ENCODE assay signal across 8 mouse cellular contexts in genomic region chr3:32365546-32366245, GRCm38 (mm10). TPM values are rescaled to one million over a fixed set of nuclear protein-coding genes. Genes with fewer than 3 reads are reported as not detected.
DNase-seq lines count a peak whose midpoint lies in the region; ATAC-seq lines count a peak whose summit lies in the region.

Gene Zmat3 (minus strand): TSS chr3:32366014.

- no peaks in the 10 kb centered on the region for H3K27me3 ChIP-seq in heart, embryonic 14.5 days (ENCODE audit: control insufficient read depth, insufficient read depth, low read length)
- peaks cover 32% of the 10 kb centered on the region for H3K27me3 ChIP-seq in liver, embryonic 13.5 days
- H3K27me3 ChIP-seq in stomach, embryonic 14.5 days (ENCODE audit: control insufficient read depth, insufficient read depth, low read length) = no peaks in the 10 kb centered on the region

- no peaks in the 10 kb centered on the region for H3K36me3 ChIP-seq in heart, embryonic 14.5 days (ENCODE audit: control insufficient read depth, insufficient read depth, low read length)
- no peaks in the 10 kb centered on the region for H3K36me3 ChIP-seq in liver, embryonic 13.5 days
- no peaks in the 10 kb centered on the region for H3K36me3 ChIP-seq in stomach, embryonic 14.5 days (ENCODE audit: control insufficient read depth, insufficient read depth, low read length)

- H3K4me3 ChIP-seq in brown adipose tissue, adult 24 weeks (ENCODE audit: insufficient read depth, low read depth, low read length) = peak within 1 kb of the TSS; percentile 91
- H3K4me3 ChIP-seq in heart, embryonic 14.5 days (ENCODE audit: control insufficient read depth in 1 of 2, insufficient read depth in 1 of 2, low read depth in 1 of 2, low read length in 2 of 2) = peak within 1 kb of the TSS; percentile 77 to 92
- H3K4me3 ChIP-seq in liver, embryonic 13.5 days (replicated peaks) = peak within 1 kb of the TSS; percentile 76
- peak within 1 kb of the TSS; percentile 87 for H3K4me3 ChIP-seq in stomach, embryonic 14.5 days (ENCODE audit: low read depth, low read length)

- no peaks in the 10 kb centered on the region for H3K9me3 ChIP-seq in heart, embryonic 14.5 days (ENCODE audit: control insufficient read depth, low read length)
- H3K9me3 ChIP-seq in liver, embryonic 13.5 days (replicated peaks) = no peaks in the 10 kb centered on the region
- H3K9me3 ChIP-seq in stomach, embryonic 14.5 days (ENCODE audit: control insufficient read depth, low read depth, low read length) = no peaks in the 10 kb centered on the region

- no peak within 1 kb of the TSS for H3K27ac ChIP-seq in brown adipose tissue, adult 24 weeks (replicated peaks; ENCODE audit: low read depth, low read length)
- peak within 1 kb of the TSS; percentile 36 to 74 for H3K27ac ChIP-seq in heart, embryonic 14.5 days (replicated peaks in 1 of 2; ENCODE audit: control insufficient read depth in 1 of 2, insufficient read depth in 1 of 2, low read depth in 2 of 2, low read length in 2 of 2)
- H3K27ac ChIP-seq in liver, embryonic 13.5 days = no peak within 1 kb of the TSS
- H3K27ac ChIP-seq in stomach, embryonic 14.5 days (ENCODE audit: low read length) = peak within 1 kb of the TSS; percentile 77

- peak; percentile 88 for DNase-seq in CD4-positive helper T cell, adult 2 months (ENCODE audit: low read depth, low spot score)
- DNase-seq in kidney, postnatal 14 days = peak; percentile 90
- peak; percentile 72 for DNase-seq in liver, embryonic 13.5 days
- DNase-seq in natural killer cell, adult 2 months (ENCODE audit: low spot score in 2 of 2) = peak; percentile 54 to 64

- ATAC-seq in erythroid progenitor cell, adult 5-6 weeks (replicated peaks; ENCODE audit: low FRiP score, poor library complexity, severe bottlenecking) = peak; percentile 79
- peak; percentile 58; the same call in 1 of the 2 replicates for ATAC-seq in heart, embryonic 14.5 days (ENCODE audit: insufficient number of reproducible peaks, insufficient read depth, low FRiP score, low read depth)
- ATAC-seq in liver, embryonic 13.5 days (ENCODE audit: low read depth) = peak; percentile 77
- ATAC-seq in stomach, embryonic 14.5 days (ENCODE audit: insufficient number of reproducible peaks, insufficient read depth, low FRiP score, low read depth) = peak; percentile 78; the same call in 1 of the 2 replicates

- H3K4me2 ChIP-seq in heart, embryonic 14.5 days (ENCODE audit: low read length) = peak within 1 kb of the TSS; percentile 87
- H3K4me2 ChIP-seq in liver, embryonic 13.5 days = peak within 1 kb of the TSS; percentile 88
- H3K4me2 ChIP-seq in stomach, embryonic 14.5 days (replicated peaks; ENCODE audit: low read depth, low read length) = peak within 1 kb of the TSS; percentile 88

- no peaks in the 10 kb centered on the region for H3K4me1 ChIP-seq in brown adipose tissue, adult 24 weeks (ENCODE audit: control insufficient read depth, insufficient read depth, insufficient read length, low read length)
- peaks cover 7 to 13% of the 10 kb centered on the region in 2 experiments for H3K4me1 ChIP-seq in heart, embryonic 14.5 days (ENCODE audit: control insufficient read depth in 2 of 2, insufficient read depth in 2 of 2, low read length in 2 of 2)
- H3K4me1 ChIP-seq in liver, embryonic 13.5 days (replicated peaks) = peaks cover 17% of the 10 kb centered on the region
- H3K4me1 ChIP-seq in stomach, embryonic 14.5 days (ENCODE audit: control insufficient read depth, insufficient read depth, low read length) = no peaks in the 10 kb centered on the region

- peak within 1 kb of the TSS; percentile 86 for H3K9ac ChIP-seq in heart, embryonic 14.5 days (ENCODE audit: low read length)
- H3K9ac ChIP-seq in liver, embryonic 13.5 days = peak within 1 kb of the TSS; percentile 73
- peak within 1 kb of the TSS; percentile 72 for H3K9ac ChIP-seq in stomach, embryonic 14.5 days (replicated peaks; ENCODE audit: low read depth, low read length)

- 2% methylated on average over 38 of the region's 48 CpGs for WGBS in heart, embryonic 14.5 days
- 4% methylated on average over 39 of the region's 48 CpGs for WGBS in liver, embryonic 13.5 days (ENCODE audit: insufficient replicate concordance)
- 4% methylated on average over 26 of the region's 48 CpGs for WGBS in stomach, embryonic 14.5 days

RNA-seq across cellular contexts. Expression of gene Zmat3, which starts in this region (rescaled TPM):
- polyA plus RNA-seq in brown adipose tissue, adult 24 weeks (2012; ENCODE audit: insufficient read depth, insufficient read length, missing spikeins) = 2.9 and 3.5 TPM in 2 replicates
- total RNA-seq in erythroid progenitor cell, adult 5-6 weeks (2015; ENCODE audit: low replicate concordance) = 1.4 and 3.8 TPM in 2 replicates
- total RNA-seq in erythroid progenitor cell, adult 5-6 weeks (2017; ENCODE audit: low replicate concordance) = 0.26 and 0.38 TPM in 2 replicates
- 4.9 TPM in 2 replicates for polyA plus RNA-seq in heart, embryonic 14.5 days (2014; fragmentation: Nextera tagmentation; extraction: Ambion mirVana)
- 0.45 and 0.51 TPM in 2 replicates for polyA plus RNA-seq in liver, embryonic 13.5 days (2015; fragmentation: Nextera tagmentation; extraction: Ambion mirVana)
- polyA plus RNA-seq in stomach, embryonic 14.5 days (2014; fragmentation: Nextera tagmentation; extraction: Ambion mirVana) = 10.1 and 10.6 TPM in 2 replicates

Comparison
In these comparisons a context has a peak if more than half of its experiments do, and no peak if none do; other contexts are left out.
1. Peak in DNase-seq, ATAC-seq, H3K4me3 ChIP-seq, H3K9ac ChIP-seq and H3K4me2 ChIP-seq in liver, embryonic 13.5 days; RNA of the gene not detected or under 1 TPM.
2. H3K27ac ChIP-seq: peak in heart, embryonic 14.5 days (2 of 2) and stomach, embryonic 14.5 days (single experiment); none in brown adipose tissue, adult 24 weeks (single experiment) and liver, embryonic 13.5 days (single experiment).
3. Peak in every context shown above with its lines, with median percentiles within 50 percentile points of each other: DNase-seq, H3K4me3 ChIP-seq, ATAC-seq, H3K4me2 ChIP-seq and H3K9ac ChIP-seq.